Mouse (Mus musculus) cerebellum, adult 2 months (tissue): Measurements from ENCODE around the gene Ispd.

Source experiments
- CTCF ChIP-seq: fragments of 200-500 bp; IDR thresholded peaks from 2 replicates; pipeline ENCODE4 v1.5.1; 2011; ENCODE audit warnings: low read depth, mild to moderate bottlenecking, control low read depth, low read length, moderate library complexity, borderline replicate concordance; ENCODE audit not compliant: insufficient read depth
- POLR2A ChIP-seq: fragments of 200-500 bp; IDR thresholded peaks from 2 replicates; pipeline ENCODE4 v1.6.1; 2011; ENCODE audit warnings: low read length, control low read depth, borderline replicate concordance; ENCODE audit not compliant: insufficient read depth

DNA sequence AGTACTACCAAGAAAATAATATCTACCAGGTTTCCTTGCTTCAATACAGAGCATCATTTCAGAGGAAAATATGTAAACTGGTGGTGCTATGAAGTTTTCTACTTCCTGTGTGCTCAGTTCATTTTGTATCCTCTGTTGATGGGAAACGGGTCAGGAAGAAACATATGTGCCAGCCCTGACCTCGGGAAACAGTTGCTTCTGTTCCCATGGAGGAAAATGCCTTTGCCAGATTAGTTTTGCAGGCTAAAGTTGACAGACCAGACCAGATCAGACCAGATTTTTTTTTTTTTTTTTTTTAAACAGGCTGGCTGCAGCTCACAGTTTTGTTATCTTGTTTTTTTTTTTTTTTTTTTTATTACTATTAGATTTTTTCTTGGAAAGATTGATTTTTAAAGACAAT lies 293.2 kb downstream of the Ispd start:
- TF ChIP-seq POLR2A (no peak), CTCF (no peak)
